Mouse (Mus musculus) intestine, embryonic 14.5 days (tissue): Measurements from ENCODE around the gene Pnmal2. TPM values are rescaled to one million over a fixed set of nuclear protein-coding genes. Genes with fewer than 3 reads are reported as not detected.
A peak's percentile ranks its signal among the peaks of the same experiment; 100 is the strongest.
"Not testable (repeated sequence)": the region's sequence is repeated elsewhere in the genome, so short reads cannot be mapped to it uniquely, and the experiment has no call there.

Experiments
- ATAC-seq: fragments of 200-750 bp; cut with Nextera tagmentation; replicated peaks from 2 replicates; pipeline ENCODE4 v1.8.0; 2017; ENCODE audit warnings: low read depth, moderate number of reproducible peaks, moderate TSS enrichment, moderate library complexity; ENCODE audit not compliant: low FRiP score, low TSS enrichment
- DNase-seq: peaks from one replicate; pipeline ENCODE4 v3.0.0-alpha.2; 2018; ENCODE audit warnings: low spot score
- H3K27ac ChIP-seq: fragments of 300-500 bp; sonication (generic); 2 replicates; pipeline ENCODE4 v1.5.1; 2014; ENCODE audit warnings: low read depth, mild to moderate bottlenecking, control low read depth
- H3K27me3 ChIP-seq: fragments of 300-500 bp; sonication (generic); replicated peaks from 2 replicates; pipeline ENCODE4 v1.6.1; 2014; ENCODE audit warnings: low read length, control low read depth; ENCODE audit not compliant: control insufficient read depth, insufficient read depth
- H3K36me3 ChIP-seq: fragments of 300-500 bp; sonication (generic); 2 replicates; pipeline ENCODE4 v1.6.1; 2014; ENCODE audit warnings: low read length, control low read depth; ENCODE audit not compliant: control insufficient read depth, insufficient read depth
- H3K4me1 ChIP-seq: fragments of 300-500 bp; sonication (generic); replicated peaks from 2 replicates; pipeline ENCODE4 v1.6.1; 2014; ENCODE audit warnings: low read length, control low read depth, mixed read lengths; ENCODE audit not compliant: control insufficient read depth, insufficient read depth
- H3K4me2 ChIP-seq: fragments of 300-500 bp; sonication (generic); 2 replicates; pipeline ENCODE4 v1.6.1; 2014; ENCODE audit warnings: low read length
- H3K4me3 ChIP-seq: fragments of 300-500 bp; sonication (generic); 2 replicates; pipeline ENCODE4 v1.5.1; 2014; ENCODE audit warnings: low read depth, low read length, control low read depth, mixed read lengths
- H3K9ac ChIP-seq: fragments of 300-500 bp; sonication (generic); 2 replicates; pipeline ENCODE4 v1.6.1; 2014; ENCODE audit warnings: mild to moderate bottlenecking, low read length
- H3K9me3 ChIP-seq: fragments of 300-500 bp; sonication (generic); 2 replicates; pipeline ENCODE4 v1.6.1; 2016; ENCODE audit warnings: low read length, control low read depth; ENCODE audit not compliant: control insufficient read depth
- WGBS: fragments of 180-500 bp; shearing (Covaris S2); extraction: QIAGEN DNeasy Blood & Tissue Kit; methylation state at CpG from one replicate; pipeline ENCODE4 v1.1.7; 2014; 5-methylcytosine and 5-hydroxymethylcytosine counted together
- polyA plus RNA-seq: library from polyadenylated mRNA; unstranded; fragments of >200 nt; fragmentation: Nextera tagmentation; extraction: Ambion mirVana; gene quantifications from 2 replicates; pipeline ENCODE4 v1.2.1, GENCODE M21; 2014

Gene Pnmal2
- polyA plus RNA-seq, 1 experiment from 2014 or later = 5.3 TPM

GRCm38 (mm10) chr7:16953776-16954175 is 9.3 kb downstream of the Pnmal2 start:
- H3K9ac ChIP-seq, DNase-seq, H3K36me3 ChIP-seq, H3K4me2 ChIP-seq, H3K4me3 ChIP-seq, ATAC-seq, H3K4me1 ChIP-seq, H3K27ac ChIP-seq, H3K9me3 ChIP-seq: not testable (repeated sequence)
- peaks cover 11% of the 10 kb centered on the region for H3K27me3 ChIP-seq
- WGBS = 62% methylated on average over 2 of the region's 2 CpGs

- WGBS = 77% methylated on average over 4 of the region's 4 CpGs
- Histone ChIP-seq H3K27me3 (no peaks in the 10 kb centered on the region), H3K9ac (no peak overlapping the region), H3K27ac (no peak overlapping the region), H3K9me3 (no peaks in the 10 kb centered on the region), H3K4me3 (no peak overlapping the region), H3K36me3 (no peaks in the 10 kb centered on the region), H3K4me2 (no peak overlapping the region), H3K4me1 (peaks cover 6% of the 10 kb centered on the region; the same call in 1 of the 2 replicates)
- no peak for DNase-seq
- no peak for ATAC-seq
These were observed 11.2 kb downstream of the Pnmal2 start for GRCm38 (mm10) chr7:16955712-16956111.

GRCm38 (mm10) chr7:16956410-16957265 is 12.2 kb downstream of the Pnmal2 start:
- H3K27me3 ChIP-seq = no peaks in the 10 kb centered on the region
- H3K4me2 ChIP-seq = no peak overlapping the region
- no peak for ATAC-seq
- H3K4me3 ChIP-seq = no peak overlapping the region
- no peak overlapping the region for H3K27ac ChIP-seq
- peaks cover 4% of the 10 kb centered on the region; the same call in 1 of the 2 replicates for H3K4me1 ChIP-seq
- WGBS = 64% methylated on average over 15 of the region's 15 CpGs
- DNase-seq = no peak
- no peaks in the 10 kb centered on the region for H3K9me3 ChIP-seq
- H3K36me3 ChIP-seq = no peaks in the 10 kb centered on the region
- no peak overlapping the region for H3K9ac ChIP-seq

GRCm38 (mm10) chr7:16959539-16960187 is 15.2 kb downstream of the Pnmal2 start, which contains the start of gene Pnmal1:
TSS of gene Pnmal1 (plus strand) at chr7:16959679.
- DNase-seq (peak; percentile 72), ATAC-seq (peak; percentile 72)
- Histone ChIP-seq H3K9me3 (no peaks in the 10 kb centered on the region), H3K27ac (no peak within 1 kb of the TSS), H3K4me3 (no peak within 1 kb of the TSS), H3K9ac (no peak within 1 kb of the TSS), H3K27me3 (no peaks in the 10 kb centered on the region), H3K36me3 (no peaks in the 10 kb centered on the region), H3K4me2 (0 out of 2 replicates have a peak within 1 kb of the TSS, but pooled peaks have one; percentile 16), H3K4me1 (peaks cover 4% of the 10 kb centered on the region; the same call in 1 of the 2 replicates)
- 25% methylated on average over 17 of the region's 17 CpGs for WGBS

GRCm38 (mm10) chr7:16961678-16962077 is 17.2 kb downstream of the Pnmal2 start:
- Histone ChIP-seq H3K4me2 (no peak overlapping the region), H3K9ac (no peak overlapping the region), H3K9me3 (no peaks in the 10 kb centered on the region), H3K36me3 (no peaks in the 10 kb centered on the region), H3K27ac (no peak overlapping the region), H3K4me3 (no peak overlapping the region), H3K27me3 (no peaks in the 10 kb centered on the region), H3K4me1 (peaks cover 4% of the 10 kb centered on the region; the same call in 1 of the 2 replicates)
- ATAC-seq = no peak
- WGBS = 72% methylated on average over 5 of the region's 5 CpGs
- DNase-seq = no peak

GRCm38 (mm10) chr7:16968414-16968813 is 23.9 kb downstream of the Pnmal2 start:
- no peak overlapping the region for H3K9ac ChIP-seq
- H3K9me3 ChIP-seq = no peaks in the 10 kb centered on the region
- H3K27me3 ChIP-seq = no peaks in the 10 kb centered on the region
- ATAC-seq (no peak), DNase-seq (no peak)
- H3K4me1 ChIP-seq = no peaks in the 10 kb centered on the region
- no peaks in the 10 kb centered on the region for H3K36me3 ChIP-seq
- H3K4me2 ChIP-seq = no peak overlapping the region
- H3K27ac ChIP-seq = no peak overlapping the region
- H3K4me3 ChIP-seq = no peak overlapping the region
- WGBS = 71% methylated on average over 6 of the region's 6 CpGs

- Histone ChIP-seq H3K4me3 (no peak overlapping the region), H3K9ac (no peak overlapping the region), H3K27ac (no peak overlapping the region), H3K4me2 (no peak overlapping the region), H3K36me3 (no peaks in the 10 kb centered on the region), H3K9me3 (no peaks in the 10 kb centered on the region), H3K4me1 (no peaks in the 10 kb centered on the region), H3K27me3 (no peaks in the 10 kb centered on the region)
- DNase-seq (no peak), ATAC-seq (no peak)
- 84% methylated on average over 3 of the region's 3 CpGs for WGBS
These were observed 26.7 kb downstream of the Pnmal2 start for GRCm38 (mm10) chr7:16971160-16971559.

- Histone ChIP-seq H3K27me3 (no peaks in the 10 kb centered on the region), H3K4me2 (no peak overlapping the region), H3K4me3 (no peak overlapping the region), H3K27ac (no peak overlapping the region), H3K9ac (no peak overlapping the region), H3K4me1 (no peaks in the 10 kb centered on the region), H3K9me3 (no peaks in the 10 kb centered on the region), H3K36me3 (no peaks in the 10 kb centered on the region)
- DNase-seq (no peak), ATAC-seq (no peak)
- WGBS = 67% methylated on average over 6 of the region's 6 CpGs
These were observed 29.5 kb downstream of the Pnmal2 start for GRCm38 (mm10) chr7:16974018-16974417.
